Mouse (Mus musculus): ENCODE data around the gene Synrg. TPM values are rescaled to one million over a fixed set of nuclear protein-coding genes. Genes with fewer than 3 reads are reported as not detected.

The Synrg gene
- polyA plus RNA-seq, 1 experiment from 2014 or later: 3.5 TPM

DNA sequence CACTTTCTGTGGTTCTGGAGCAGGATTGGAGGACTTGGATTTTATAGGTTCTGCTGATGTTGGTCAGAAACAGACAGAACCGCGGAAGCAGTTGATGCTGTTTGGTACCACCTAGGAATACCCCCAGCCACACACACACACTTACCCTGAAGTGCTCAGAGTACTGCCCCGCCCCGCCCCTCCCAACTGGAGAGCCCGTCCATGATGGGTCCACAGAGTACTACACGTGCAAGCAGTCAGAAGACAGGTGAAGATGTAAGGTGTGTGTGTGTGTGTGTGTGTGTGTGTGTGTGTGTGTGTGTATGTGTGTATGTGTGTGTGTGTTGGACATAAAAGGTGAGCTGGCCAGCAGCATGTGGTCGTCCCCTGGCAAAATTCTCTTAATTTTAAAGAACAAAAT, 88.8 kb downstream of the Synrg start:
- Histone ChIP-seq H3K4me1 (ENCODE audit: insufficient read depth) (no peaks in the 10 kb centered on the region), H3K27me3 (ENCODE audit: insufficient read depth, low read length) (no peaks in the 10 kb centered on the region), H3K4me3 (ENCODE audit: low read depth, low read length) (no peak overlapping the region), H3K9ac (replicated peaks) (no peak overlapping the region), H3K9me3 (ENCODE audit: low read length) (no peaks in the 10 kb centered on the region), H3K36me3 (replicated peaks; ENCODE audit: insufficient read depth, low read length) (no peaks in the 10 kb centered on the region), H3K27ac (ENCODE audit: low read depth) (no peak overlapping the region), H3K4me2 (ENCODE audit: low read depth, low read length) (no peak overlapping the region)
- DNase-seq: no peak
- no peak for TF ChIP-seq EP300 (IDR thresholded peaks at IDR 0.05; ENCODE audit: low read depth)
- TF ChIP-seq CTCF (IDR thresholded peaks at IDR 0.05; ENCODE audit: low read depth): no peak
- 88% methylated on average over 7 of the region's 7 CpGs for WGBS (ENCODE audit: insufficient replicate concordance)
- no peak for ATAC-seq

DNA sequence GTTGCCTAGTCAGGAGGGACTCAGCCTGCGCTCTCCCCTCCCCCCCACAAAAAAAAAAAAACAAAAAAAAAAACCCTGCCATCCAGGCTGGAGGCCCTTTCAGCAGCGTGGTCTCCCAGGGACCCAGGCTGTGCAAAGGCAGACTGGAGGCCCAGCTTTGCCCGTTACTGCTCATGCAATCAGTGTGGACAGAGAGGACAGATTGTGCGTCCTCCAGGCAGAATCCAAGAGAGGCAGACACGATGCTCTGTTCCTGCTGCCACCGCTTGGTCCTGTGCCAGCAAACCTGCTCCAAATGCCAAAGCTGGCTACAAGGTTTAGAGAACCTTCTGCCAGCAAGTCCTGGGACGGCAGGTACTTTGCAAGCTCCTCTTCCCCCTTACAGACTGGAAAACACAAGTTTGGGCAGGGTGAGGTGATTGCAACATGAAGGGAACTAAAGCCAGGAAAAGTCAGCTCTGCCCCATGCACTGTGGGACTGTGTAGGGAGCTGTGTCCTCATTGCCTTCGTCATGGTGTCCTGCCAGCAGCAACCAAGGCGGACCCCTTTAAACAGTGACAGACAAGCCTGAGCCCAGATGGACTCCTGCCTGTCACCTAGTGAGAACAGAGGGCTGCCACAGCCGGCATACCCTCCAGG, 89.4 kb downstream of the Synrg start:
- no peaks in the 10 kb centered on the region for H3K4me1 ChIP-seq (ENCODE audit: insufficient read depth)
- no peak overlapping the region for H3K4me2 ChIP-seq (ENCODE audit: low read depth, low read length)
- no peak overlapping the region for H3K9ac ChIP-seq (replicated peaks)
- ATAC-seq (peak; percentile 79), DNase-seq (peak; percentile 35)
- no peaks in the 10 kb centered on the region for H3K9me3 ChIP-seq (ENCODE audit: low read length)
- no peaks in the 10 kb centered on the region for H3K27me3 ChIP-seq (ENCODE audit: insufficient read depth, low read length)
- 61% methylated on average over 10 of the region's 10 CpGs for WGBS (ENCODE audit: insufficient replicate concordance)
- no peaks in the 10 kb centered on the region for H3K36me3 ChIP-seq (replicated peaks; ENCODE audit: insufficient read depth, low read length)
- H3K4me3 ChIP-seq (ENCODE audit: low read depth, low read length): no peak overlapping the region
- no peak for TF ChIP-seq EP300 (IDR thresholded peaks at IDR 0.05; ENCODE audit: low read depth)
- no peak for TF ChIP-seq CTCF (IDR thresholded peaks at IDR 0.05; ENCODE audit: low read depth)
- H3K27ac ChIP-seq (ENCODE audit: low read depth): no peak overlapping the region

DNA sequence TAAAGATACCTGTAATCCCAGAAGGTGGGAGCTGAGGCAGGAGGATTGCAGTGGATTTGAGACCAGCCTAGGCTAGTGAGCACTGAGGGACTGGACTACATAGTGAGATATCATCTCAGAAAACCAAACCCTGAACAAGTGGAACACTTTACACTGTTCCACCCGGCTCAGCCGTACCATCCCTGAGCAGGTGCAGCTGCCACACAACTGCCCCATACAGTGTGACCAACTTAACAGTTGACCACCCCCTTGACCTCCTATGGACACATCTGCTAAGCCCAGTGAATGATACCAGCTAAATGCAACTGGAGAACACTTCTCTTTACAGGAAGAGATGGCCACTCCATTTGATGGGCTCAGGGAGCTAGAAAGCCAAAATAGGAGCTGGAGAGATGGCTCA, 93.2 kb downstream of the Synrg start:
- Histone ChIP-seq H3K9me3 (ENCODE audit: low read length) (no peaks in the 10 kb centered on the region), H3K9ac (replicated peaks) (no peak overlapping the region), H3K4me3 (ENCODE audit: low read depth, low read length) (no peak overlapping the region), H3K36me3 (replicated peaks; ENCODE audit: insufficient read depth, low read length) (no peaks in the 10 kb centered on the region), H3K27me3 (ENCODE audit: insufficient read depth, low read length) (no peaks in the 10 kb centered on the region), H3K27ac (ENCODE audit: low read depth) (no peak overlapping the region), H3K4me2 (ENCODE audit: low read depth, low read length) (no peak overlapping the region), H3K4me1 (ENCODE audit: insufficient read depth) (no peaks in the 10 kb centered on the region)
- no peak for DNase-seq
- TF ChIP-seq EP300 (IDR thresholded peaks at IDR 0.05; ENCODE audit: low read depth): no peak
- TF ChIP-seq CTCF (IDR thresholded peaks at IDR 0.05; ENCODE audit: low read depth): no peak
- WGBS (ENCODE audit: insufficient replicate concordance): 82% methylated on average over 2 of the region's 2 CpGs
- ATAC-seq: no peak

DNA sequence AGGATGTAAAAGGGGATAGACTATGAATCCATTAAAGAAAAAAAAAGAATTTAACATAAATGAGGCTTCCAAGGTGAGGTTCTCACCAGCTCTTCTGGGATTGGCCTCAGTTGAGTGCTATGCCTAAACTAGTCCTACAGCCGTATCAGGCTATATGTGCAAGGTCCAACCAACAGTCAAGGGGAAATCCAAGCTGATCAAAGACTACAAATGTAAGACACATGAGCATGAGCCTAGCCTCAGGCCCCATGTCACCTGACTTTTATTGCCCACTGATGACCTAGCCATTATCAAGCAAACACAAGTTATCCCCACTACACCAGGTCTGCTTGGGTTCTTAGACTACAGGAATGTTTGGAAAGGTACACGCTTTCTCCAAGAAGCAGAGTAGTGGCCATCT, 95.6 kb downstream of the Synrg start:
- Histone ChIP-seq H3K9ac (replicated peaks) (no peak overlapping the region), H3K27ac (ENCODE audit: low read depth) (no peak overlapping the region), H3K4me2 (ENCODE audit: low read depth, low read length) (no peak overlapping the region), H3K27me3 (ENCODE audit: insufficient read depth, low read length) (no peaks in the 10 kb centered on the region), H3K4me3 (ENCODE audit: low read depth, low read length) (no peak overlapping the region), H3K36me3 (replicated peaks; ENCODE audit: insufficient read depth, low read length) (no peaks in the 10 kb centered on the region), H3K9me3 (ENCODE audit: low read length) (no peaks in the 10 kb centered on the region), H3K4me1 (ENCODE audit: insufficient read depth) (no peaks in the 10 kb centered on the region)
- 88% methylated on average over 2 of the region's 2 CpGs for WGBS (ENCODE audit: insufficient replicate concordance)
- TF ChIP-seq CTCF (IDR thresholded peaks at IDR 0.05; ENCODE audit: low read depth) (no peak), EP300 (IDR thresholded peaks at IDR 0.05; ENCODE audit: low read depth) (no peak)
- ATAC-seq: no peak
- no peak for DNase-seq

DNA sequence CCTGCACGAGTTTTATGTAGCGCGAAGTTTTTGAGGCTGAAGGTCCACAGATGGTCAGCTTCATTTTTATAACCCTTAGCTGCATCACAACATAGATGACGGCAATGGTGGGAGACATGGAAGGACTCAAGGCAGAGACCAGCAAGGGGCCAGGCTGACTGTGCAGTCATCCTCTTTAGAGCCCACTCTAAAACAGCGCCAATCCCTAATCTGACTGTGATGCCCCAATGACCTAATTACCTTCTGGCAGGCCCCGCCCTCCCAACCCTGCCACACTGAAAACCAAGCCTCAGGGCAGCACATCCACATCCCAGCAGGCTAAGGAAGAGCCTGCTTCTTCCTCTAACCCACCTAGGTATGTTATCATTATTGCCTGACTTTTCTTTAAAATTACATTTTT, 96.4 kb downstream of the Synrg start:
- TF ChIP-seq CTCF (IDR thresholded peaks at IDR 0.05; ENCODE audit: low read depth): no peak
- no peak for TF ChIP-seq EP300 (IDR thresholded peaks at IDR 0.05; ENCODE audit: low read depth)
- Histone ChIP-seq H3K4me2 (ENCODE audit: low read depth, low read length) (no peak overlapping the region), H3K36me3 (replicated peaks; ENCODE audit: insufficient read depth, low read length) (no peaks in the 10 kb centered on the region), H3K9ac (replicated peaks) (no peak overlapping the region), H3K27me3 (ENCODE audit: insufficient read depth, low read length) (peaks cover 2% of the 10 kb centered on the region; the same call in 1 of the 2 replicates), H3K9me3 (ENCODE audit: low read length) (no peaks in the 10 kb centered on the region), H3K4me3 (ENCODE audit: low read depth, low read length) (no peak overlapping the region), H3K27ac (ENCODE audit: low read depth) (no peak overlapping the region), H3K4me1 (ENCODE audit: insufficient read depth) (no peaks in the 10 kb centered on the region)
- no peak for ATAC-seq
- DNase-seq: no peak
- 79% methylated on average over 6 of the region's 6 CpGs for WGBS (ENCODE audit: insufficient replicate concordance)

DNA sequence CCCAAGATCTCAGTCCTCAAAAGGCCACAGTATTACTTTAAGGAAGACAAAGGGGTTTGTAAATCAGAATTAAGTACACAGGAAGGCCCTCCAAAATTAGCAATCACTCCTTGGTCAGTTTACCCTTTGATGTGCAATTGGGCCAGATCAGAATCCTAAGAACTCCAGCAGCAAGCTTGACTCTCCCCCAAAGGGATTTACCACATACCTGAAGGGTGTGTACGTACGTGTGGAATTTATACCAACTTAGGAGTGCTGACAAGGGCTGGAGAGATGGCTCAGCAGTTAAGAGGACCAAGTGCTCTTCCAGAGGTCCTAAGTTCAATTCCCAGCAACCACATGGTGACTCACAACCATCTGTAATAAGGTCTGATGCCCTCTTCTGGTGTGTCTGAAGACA, 97.7 kb downstream of the Synrg start:
- no peak for ATAC-seq
- 81% methylated on average over 2 of the region's 2 CpGs for WGBS (ENCODE audit: insufficient replicate concordance)
- no peak overlapping the region for H3K4me3 ChIP-seq (ENCODE audit: low read depth, low read length)
- H3K4me1 ChIP-seq (ENCODE audit: insufficient read depth): no peaks in the 10 kb centered on the region; the same call in 1 of the 2 replicates
- no peak for TF ChIP-seq CTCF (IDR thresholded peaks at IDR 0.05; ENCODE audit: low read depth)
- TF ChIP-seq EP300 (IDR thresholded peaks at IDR 0.05; ENCODE audit: low read depth): no peak
- peaks cover 11% of the 10 kb centered on the region for H3K27me3 ChIP-seq (ENCODE audit: insufficient read depth, low read length)
- H3K27ac ChIP-seq (ENCODE audit: low read depth): no peak overlapping the region
- H3K9ac ChIP-seq (replicated peaks): no peak overlapping the region
- no peak for DNase-seq
- no peak overlapping the region for H3K4me2 ChIP-seq (ENCODE audit: low read depth, low read length)
- H3K36me3 ChIP-seq (replicated peaks; ENCODE audit: insufficient read depth, low read length): no peaks in the 10 kb centered on the region
- H3K9me3 ChIP-seq (ENCODE audit: low read length): no peaks in the 10 kb centered on the region

Data from liver, postnatal 0 days (tissue).